Mouse (Mus musculus) lung, embryonic 16.5 days (tissue): ENCODE data around the gene Wipi2. TPM values are rescaled to one million over a fixed set of nuclear protein-coding genes. Genes with fewer than 3 reads are reported as not detected.
A peak's percentile ranks its signal among the peaks of the same experiment; 100 is the strongest.

Source experiments
- ATAC-seq: fragments of 200-750 bp; cut with Nextera tagmentation; 2 replicates; pipeline ENCODE4 v1.8.0; 2017; ENCODE audit warnings: low read depth, mild to moderate bottlenecking, moderate library complexity
- H3K27ac ChIP-seq: fragments of 300-500 bp; sonication (generic); 2 replicates; pipeline ENCODE4 v1.5.1; 2014; ENCODE audit warnings: mild to moderate bottlenecking, control low read depth, low read length
- H3K27me3 ChIP-seq: fragments of 300-500 bp; sonication (generic); 2 replicates; pipeline ENCODE4 v1.6.1; 2014; ENCODE audit warnings: low read depth, low read length, mixed read lengths; ENCODE audit not compliant: control insufficient read depth, insufficient read depth
- H3K36me3 ChIP-seq: fragments of 300-500 bp; sonication (generic); 2 replicates; pipeline ENCODE4 v1.6.1; 2014; ENCODE audit warnings: low read length; ENCODE audit not compliant: control insufficient read depth, insufficient read depth
- H3K4me1 ChIP-seq: fragments of 300-500 bp; sonication (generic); replicated peaks from 2 replicates; pipeline ENCODE4 v1.6.1; 2014; ENCODE audit warnings: low read length, mixed read lengths; ENCODE audit not compliant: control insufficient read depth, insufficient read depth
- H3K4me2 ChIP-seq: fragments of 300-500 bp; sonication (generic); 2 replicates; pipeline ENCODE4 v1.6.1; 2014; ENCODE audit warnings: low read depth, low read length, control low read depth
- H3K4me3 ChIP-seq: fragments of 300-500 bp; sonication (generic); 2 replicates; pipeline ENCODE4 v1.5.1; 2014; ENCODE audit warnings: mild to moderate bottlenecking, low read length, control low read depth
- H3K9ac ChIP-seq: fragments of 300-500 bp; sonication (generic); 2 replicates; pipeline ENCODE4 v1.6.1; 2014; ENCODE audit warnings: low read length, control low read depth
- H3K9me3 ChIP-seq: fragments of 300-500 bp; sonication (generic); 2 replicates; pipeline ENCODE4 v1.6.1; 2016; ENCODE audit warnings: low read length; ENCODE audit not compliant: control insufficient read depth
- WGBS: fragments of 180-500 bp; shearing (Covaris S2); extraction: QIAGEN DNeasy Blood & Tissue Kit; methylation state at CpG from one replicate; pipeline ENCODE4 v1.1.7; 2014; 5-methylcytosine and 5-hydroxymethylcytosine counted together
- polyA plus RNA-seq: library from polyadenylated mRNA; unstranded; fragments of >200 nt; fragmentation: Nextera tagmentation; extraction: Ambion mirVana; gene quantifications from 2 replicates; pipeline ENCODE4 v1.2.1, GENCODE M21; 2015

Gene Wipi2
- polyA plus RNA-seq, 1 experiment from 2014 or later = 40.5 TPM

- Histone ChIP-seq H3K36me3 (no peaks in the 10 kb centered on the region), H3K4me3 (no peak overlapping the region), H3K4me2 (no peak overlapping the region), H3K4me1 (peaks cover 6% of the 10 kb centered on the region; the same call in 1 of the 2 replicates), H3K9ac (no peak overlapping the region), H3K9me3 (no peaks in the 10 kb centered on the region), H3K27me3 (peaks cover 17% of the 10 kb centered on the region), H3K27ac (no peak overlapping the region)
- WGBS = 88% methylated on average over 12 of the region's 12 CpGs
- ATAC-seq = no peak
These were observed 22.2 kb upstream of the Wipi2 start for GRCm38 (mm10) chr5:142605288-142605687.

GRCm38 (mm10) chr5:142608259-142608988, 19.1 kb upstream of the Wipi2 start, which contains the start of gene Mmd2:
Mmd2 (minus strand) TSS chr5:142608800.
- H3K4me1 ChIP-seq = peaks cover 6% of the 10 kb centered on the region; the same call in 1 of the 2 replicates
- H3K27me3 ChIP-seq = peaks cover 17% of the 10 kb centered on the region
- no peaks in the 10 kb centered on the region for H3K36me3 ChIP-seq
- peak; percentile 54; the same call in 1 of the 2 replicates for ATAC-seq
- H3K9ac ChIP-seq = peak within 1 kb of the TSS; percentile 20
- peak within 1 kb of the TSS; percentile 43 for H3K4me3 ChIP-seq
- WGBS = 3% methylated on average over 39 of the region's 42 CpGs
- peak within 1 kb of the TSS; percentile 64 for H3K4me2 ChIP-seq
- no peaks in the 10 kb centered on the region for H3K9me3 ChIP-seq
- no peak within 1 kb of the TSS for H3K27ac ChIP-seq

DNA sequence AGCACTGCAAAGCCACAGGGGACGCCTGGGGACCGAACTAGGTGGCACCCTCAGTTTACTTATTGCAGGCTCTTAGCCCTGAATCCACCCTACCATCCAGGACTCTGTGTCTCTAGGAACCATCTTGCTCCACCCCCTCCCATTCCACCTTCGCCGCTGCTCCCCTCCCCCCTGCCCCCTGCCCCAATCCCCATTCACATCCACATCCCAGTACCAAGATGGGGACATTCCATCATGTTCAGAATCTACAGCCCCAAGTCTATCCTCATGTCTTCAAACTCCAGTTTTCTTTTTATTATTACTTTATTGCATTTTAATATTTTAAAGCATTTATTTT, 18.5 kb upstream of the Wipi2 start:
- WGBS = 0% methylated on average over 3 of the region's 4 CpGs
- H3K9ac ChIP-seq = peak overlapping the region; percentile 20; the same call in 1 of the 2 replicates

GRCm38 (mm10) chr5:142610362-142610761, 17.1 kb upstream of the Wipi2 start:
- Histone ChIP-seq H3K4me3 (no peak overlapping the region), H3K27me3 (peaks cover 17% of the 10 kb centered on the region), H3K36me3 (no peaks in the 10 kb centered on the region), H3K27ac (no peak overlapping the region), H3K4me1 (peaks cover 6% of the 10 kb centered on the region; the same call in 1 of the 2 replicates), H3K9ac (no peak overlapping the region), H3K4me2 (no peak overlapping the region), H3K9me3 (no peaks in the 10 kb centered on the region)
- no peak for ATAC-seq
- WGBS = 76% methylated on average over 4 of the region's 4 CpGs

More for the DNA sequence above, 18.5 kb upstream of the Wipi2 start:
- Histone ChIP-seq H3K36me3 (no peaks in the 10 kb centered on the region), H3K27me3 (peaks cover 17% of the 10 kb centered on the region), H3K4me1 (peaks cover 6% of the 10 kb centered on the region; the same call in 1 of the 2 replicates), H3K27ac (no peak overlapping the region), H3K4me3 (peak overlapping the region; percentile 43), H3K9me3 (no peaks in the 10 kb centered on the region), H3K4me2 (peak overlapping the region; percentile 64)
- ATAC-seq = no peak

GRCm38 (mm10) chr5:142614513-142614912, 13.0 kb upstream of the Wipi2 start:
- Histone ChIP-seq H3K4me3 (no peak overlapping the region), H3K27ac (no peak overlapping the region), H3K27me3 (no peaks in the 10 kb centered on the region), H3K36me3 (no peaks in the 10 kb centered on the region), H3K4me2 (no peak overlapping the region), H3K4me1 (no peaks in the 10 kb centered on the region), H3K9me3 (no peaks in the 10 kb centered on the region), H3K9ac (no peak overlapping the region)
- ATAC-seq = no peak
- 50% methylated on average over 3 of the region's 3 CpGs for WGBS

DNA sequence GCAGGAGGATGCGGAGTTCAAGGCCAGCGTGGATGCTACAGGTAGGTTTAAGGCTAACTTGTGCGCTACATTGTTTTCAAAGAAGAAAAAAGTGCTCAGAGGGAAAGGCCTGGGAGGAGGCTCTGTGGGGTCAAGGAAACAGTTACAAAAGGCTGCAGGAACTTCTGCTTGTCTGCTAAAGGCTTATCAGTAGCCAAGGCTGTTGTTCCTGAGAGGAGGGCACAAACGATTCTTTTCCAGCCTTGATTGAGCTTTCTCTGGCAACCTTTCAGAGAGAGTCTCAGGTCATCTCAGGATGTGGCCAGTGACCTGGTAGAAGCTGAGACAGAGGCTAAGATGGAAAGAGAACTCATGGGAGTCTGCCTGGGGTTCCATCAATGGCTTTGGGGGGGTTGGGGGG, 11.9 kb upstream of the Wipi2 start:
- Histone ChIP-seq H3K9me3 (no peaks in the 10 kb centered on the region), H3K27ac (no peak overlapping the region), H3K27me3 (no peaks in the 10 kb centered on the region), H3K9ac (no peak overlapping the region), H3K36me3 (no peaks in the 10 kb centered on the region), H3K4me3 (no peak overlapping the region), H3K4me2 (no peak overlapping the region), H3K4me1 (no peaks in the 10 kb centered on the region)
- 79% methylated on average over 4 of the region's 4 CpGs for WGBS
- ATAC-seq = no peak

- no peaks in the 10 kb centered on the region for H3K36me3 ChIP-seq
- H3K4me3 ChIP-seq = no peak overlapping the region
- H3K9me3 ChIP-seq = no peaks in the 10 kb centered on the region
- ATAC-seq = no peak
- H3K4me2 ChIP-seq = no peak overlapping the region
- no peak overlapping the region for H3K27ac ChIP-seq
- H3K27me3 ChIP-seq = no peaks in the 10 kb centered on the region
- 40% methylated on average over 6 of the region's 6 CpGs for WGBS
- H3K4me1 ChIP-seq = no peaks in the 10 kb centered on the region
- H3K9ac ChIP-seq = no peak overlapping the region
These were observed 11.2 kb upstream of the Wipi2 start for GRCm38 (mm10) chr5:142616326-142616725.

- no peak for ATAC-seq
These were observed 7.6 kb upstream of the Wipi2 start for GRCm38 (mm10) chr5:142619866-142620265.

GRCm38 (mm10) chr5:142621421-142621820, 6.1 kb upstream of the Wipi2 start:
- Histone ChIP-seq H3K36me3 (no peaks in the 10 kb centered on the region), H3K9ac (no peak overlapping the region), H3K4me3 (no peak overlapping the region), H3K4me2 (no peak overlapping the region), H3K27me3 (no peaks in the 10 kb centered on the region), H3K4me1 (no peaks in the 10 kb centered on the region), H3K9me3 (no peaks in the 10 kb centered on the region), H3K27ac (no peak overlapping the region)
- WGBS = 58% methylated on average over 2 of the region's 2 CpGs
- ATAC-seq = no peak

More at GRCm38 (mm10) chr5:142619866-142620265, 7.6 kb upstream of the Wipi2 start:
- Histone ChIP-seq H3K9ac (no peak overlapping the region), H3K27me3 (no peaks in the 10 kb centered on the region), H3K36me3 (no peaks in the 10 kb centered on the region), H3K27ac (no peak overlapping the region), H3K4me1 (no peaks in the 10 kb centered on the region), H3K9me3 (no peaks in the 10 kb centered on the region), H3K4me2 (no peak overlapping the region), H3K4me3 (no peak overlapping the region)
- WGBS = 17% methylated on average over 5 of the region's 5 CpGs
